Mouse (Mus musculus): Measurements from ENCODE around the gene Gprc5c. TPM values are rescaled to one million over a fixed set of nuclear protein-coding genes. Genes with fewer than 3 reads are reported as not detected.

Gprc5c gene
- total RNA-seq, 4 experiments from 2014 or later = 7.3 to 9.6 (median 9.1) TPM

DNA sequence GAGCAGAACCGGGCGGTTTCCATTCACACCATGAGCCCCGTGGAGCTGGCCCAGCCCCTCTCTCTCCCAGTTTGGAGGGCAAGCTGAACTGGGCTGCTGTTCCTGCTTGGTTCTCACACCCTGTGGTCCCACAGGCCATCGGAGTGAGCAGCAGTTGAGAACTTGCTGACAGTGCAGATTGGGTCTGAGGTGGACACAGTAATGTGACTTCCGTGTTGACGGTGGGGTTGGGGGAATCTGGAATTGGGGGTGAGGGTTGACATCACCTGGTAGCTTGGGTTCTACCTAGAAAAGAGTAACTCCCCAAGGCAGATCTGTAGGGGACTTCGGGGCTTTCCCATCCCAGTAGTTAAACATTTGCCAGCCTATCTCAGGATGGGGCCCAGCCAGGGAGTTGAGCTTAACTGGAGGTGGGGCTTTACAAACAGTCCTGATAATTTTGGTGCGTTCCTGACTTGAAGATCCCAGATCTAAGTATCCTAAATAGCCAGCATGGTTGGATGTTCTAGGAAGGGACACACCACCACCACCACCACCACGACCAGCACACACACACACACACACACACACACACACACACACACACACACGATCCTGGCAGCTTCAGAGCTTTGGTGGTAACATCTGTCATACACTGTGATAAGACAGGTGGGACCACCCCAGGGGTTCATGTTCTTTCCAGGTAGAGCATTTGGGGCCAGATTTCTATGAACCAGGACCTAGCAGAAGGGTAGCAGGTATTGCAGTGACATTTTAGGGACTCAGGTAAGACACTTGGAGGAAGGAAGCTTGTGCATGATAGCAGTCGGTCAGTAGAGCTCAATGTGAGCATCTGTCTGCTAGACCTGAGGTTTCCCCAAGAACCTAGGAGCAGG is 16.6 kb downstream of the Gprc5c start:
- no peak for DNase-seq (ENCODE audit: low spot score)

DNA sequence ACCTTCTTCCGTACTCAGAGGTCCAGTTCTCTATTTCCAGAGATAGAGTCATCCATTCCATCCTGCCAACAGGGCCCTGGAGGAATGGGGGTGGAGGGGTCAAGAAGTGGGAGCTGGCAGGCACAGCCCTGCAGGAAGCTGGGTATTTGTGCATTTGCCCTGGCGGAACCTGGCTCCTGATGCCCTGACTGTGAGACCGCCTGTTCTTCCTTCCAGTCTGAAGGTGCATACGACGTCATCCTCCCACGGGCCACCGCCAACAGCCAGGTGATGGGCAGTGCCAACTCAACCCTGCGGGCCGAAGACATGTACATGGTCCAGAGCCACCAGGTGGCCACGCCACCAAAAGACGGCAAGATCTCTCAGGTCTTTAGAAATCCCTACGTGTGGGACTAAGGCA is 17.3 kb downstream of the Gprc5c start:
- no peak for DNase-seq (ENCODE audit: low spot score)

DNA sequence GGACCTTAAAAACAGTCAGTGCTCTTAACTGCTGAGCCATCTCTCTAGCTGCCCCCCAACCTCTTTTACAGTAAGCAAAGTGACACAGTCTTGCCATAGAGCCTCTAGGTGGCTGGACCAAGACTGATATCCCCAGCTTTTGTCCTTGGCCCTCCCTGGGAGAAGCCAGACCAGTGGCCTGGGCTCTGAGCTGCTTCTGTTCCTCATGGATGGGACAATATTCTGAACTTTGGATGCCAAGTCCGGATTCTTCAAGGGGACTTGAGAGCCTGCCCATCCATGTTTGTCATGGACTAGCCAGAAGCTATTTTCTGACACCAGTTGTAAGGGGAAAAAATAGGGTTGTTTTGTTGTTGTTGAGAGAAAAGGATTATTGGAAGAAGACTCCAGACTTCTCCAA is 18.8 kb downstream of the Gprc5c start:
- DNase-seq (ENCODE audit: low spot score) = no peak

DNA sequence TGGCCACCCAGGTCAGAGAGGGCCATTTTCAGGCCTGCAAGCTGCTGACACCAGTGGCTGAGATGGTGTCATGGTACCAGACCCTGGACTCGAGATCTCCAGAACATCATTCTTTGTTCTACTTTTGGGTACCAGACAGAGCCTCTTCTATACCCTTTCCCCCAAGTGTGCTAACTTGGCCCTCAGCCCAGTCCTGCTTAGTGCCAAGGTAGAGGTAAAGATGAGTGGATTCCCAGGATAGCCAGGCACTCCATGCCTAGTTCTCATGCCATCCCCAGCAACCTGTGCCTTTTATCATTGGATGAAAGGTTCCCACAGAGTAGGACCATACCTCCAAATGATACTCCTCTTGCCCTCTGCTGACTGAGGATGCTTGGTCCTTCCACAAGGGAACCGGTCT is 20.6 kb downstream of the Gprc5c start:
- no peak for DNase-seq (ENCODE audit: low spot score)

DNA sequence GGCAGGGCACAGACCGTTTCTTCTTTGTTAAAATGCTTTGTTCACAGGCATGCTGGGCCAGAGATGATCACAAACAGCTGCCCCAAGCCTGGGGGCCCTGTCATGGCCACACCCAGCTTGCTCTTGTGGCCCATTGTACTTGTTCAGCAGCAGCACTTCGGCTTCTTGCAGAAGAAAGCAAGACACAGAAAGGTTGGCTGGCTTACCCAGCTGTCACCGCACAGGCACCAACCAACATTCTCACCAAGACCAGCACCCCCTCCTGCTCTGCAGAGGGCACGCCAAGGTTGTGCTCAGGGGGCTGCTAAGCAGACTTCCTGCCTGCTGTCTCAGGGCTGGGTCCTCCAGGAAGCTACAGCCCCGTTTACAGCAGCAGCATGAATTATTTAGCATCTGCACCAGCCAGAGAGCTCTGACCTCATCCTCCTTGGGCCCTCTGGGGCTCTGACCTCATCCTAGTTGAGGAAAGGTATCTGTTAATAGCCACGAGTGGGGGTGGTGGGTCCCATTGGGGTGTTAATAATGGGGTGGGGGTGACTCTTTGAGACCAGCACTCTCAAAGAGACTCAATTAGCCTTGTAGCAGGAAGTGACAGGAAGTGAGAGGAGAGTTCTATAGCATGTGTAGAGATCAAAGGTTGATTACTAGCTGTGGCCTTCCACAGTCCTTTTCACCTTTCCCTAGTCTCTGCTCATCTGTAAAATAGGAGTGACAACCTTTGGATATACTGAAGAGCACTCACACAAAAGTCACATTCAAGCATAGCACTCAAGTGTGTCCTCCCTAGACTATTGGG is 22.3 kb downstream of the Gprc5c start:
- DNase-seq (ENCODE audit: low spot score) = no peak

DNA sequence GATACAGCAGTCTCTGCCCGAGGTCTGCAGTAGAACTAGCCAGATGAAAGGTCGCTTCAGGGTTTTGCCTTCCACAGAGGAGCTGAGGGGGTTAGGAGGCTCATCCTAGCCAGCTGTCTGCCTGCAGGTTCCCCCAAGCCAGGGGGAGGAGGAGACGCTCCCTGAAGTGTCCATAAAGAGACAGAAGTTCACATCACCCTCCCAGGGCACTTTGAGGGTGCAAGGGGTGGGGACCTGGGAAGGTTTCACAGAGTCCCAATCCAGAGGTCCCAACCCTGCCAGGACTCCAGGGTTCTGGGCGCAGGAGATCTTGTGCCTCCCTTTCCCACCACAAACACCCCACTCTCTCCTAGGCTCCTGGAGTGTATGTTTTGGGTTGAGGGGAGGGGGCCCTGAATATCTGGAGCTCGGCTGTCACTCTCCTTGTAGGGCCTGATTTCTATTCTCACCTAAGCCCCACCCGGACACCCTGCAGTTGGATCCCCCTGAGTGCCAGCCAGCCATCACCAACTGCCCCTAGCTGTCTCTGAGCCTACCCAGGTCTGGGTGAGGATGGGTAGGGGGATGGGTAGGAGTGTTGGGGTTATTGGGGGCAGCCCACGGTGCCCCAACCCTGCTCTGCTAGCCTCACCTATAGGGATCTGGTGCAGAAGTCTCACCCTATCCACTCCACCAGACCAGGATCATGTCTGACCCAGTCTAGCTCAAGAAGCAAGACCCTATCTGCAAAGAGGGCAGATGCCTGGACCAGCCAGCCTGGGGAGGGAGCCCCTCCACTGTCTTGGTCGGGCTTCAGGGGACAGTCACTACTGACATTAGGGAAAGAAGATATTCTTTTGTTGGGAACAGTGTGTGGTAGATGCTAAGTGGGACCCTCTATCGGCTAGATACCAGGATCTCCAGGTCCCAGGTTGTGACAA is 23.5 kb downstream of the Gprc5c start:
- DNase-seq (ENCODE audit: low spot score) = no peak

DNA sequence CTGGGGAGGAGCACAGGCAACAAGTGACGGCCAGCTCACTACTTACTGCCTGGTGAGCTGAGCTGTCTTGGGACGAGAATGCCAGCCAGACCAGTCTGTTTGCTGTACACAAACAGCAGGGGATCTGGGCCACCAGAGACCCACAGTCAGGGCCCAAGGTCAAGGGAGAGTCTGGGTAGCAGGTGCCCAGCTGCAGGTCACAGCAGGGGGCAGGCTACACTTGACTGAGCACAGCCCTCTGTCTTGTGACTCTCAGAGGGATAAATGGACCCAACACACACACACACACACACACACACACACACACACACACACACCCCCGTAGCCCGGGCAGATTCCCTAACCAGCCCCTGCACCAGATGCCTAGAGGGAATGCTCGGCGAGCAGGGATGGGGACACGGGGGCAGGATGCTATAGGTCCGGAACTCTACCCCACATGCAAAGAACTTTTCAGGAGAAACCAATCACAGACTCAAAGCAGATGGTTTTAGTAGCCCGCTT is 24.4 kb downstream of the Gprc5c start:
- DNase-seq (ENCODE audit: low spot score) = no peak

DNA sequence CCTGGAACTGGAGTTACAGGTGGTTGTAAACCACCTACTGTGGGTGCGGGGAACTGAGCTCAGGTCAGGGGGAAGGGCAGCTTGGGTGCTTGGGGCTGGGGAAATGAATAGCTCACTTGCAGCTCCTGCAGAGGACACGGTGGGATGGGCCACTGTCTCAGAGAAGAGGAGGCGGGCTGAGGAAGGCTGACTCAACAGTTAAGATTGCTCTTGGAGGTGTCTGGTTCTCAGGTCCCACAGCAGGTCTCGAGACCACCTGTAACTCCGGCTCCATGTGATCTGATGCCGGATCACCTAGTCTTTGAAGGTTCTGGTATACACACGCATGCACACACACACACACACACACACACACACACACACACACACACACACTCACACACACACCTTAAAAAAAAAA is 25.2 kb downstream of the Gprc5c start:
- no peak for DNase-seq (ENCODE audit: low spot score)

DNA sequence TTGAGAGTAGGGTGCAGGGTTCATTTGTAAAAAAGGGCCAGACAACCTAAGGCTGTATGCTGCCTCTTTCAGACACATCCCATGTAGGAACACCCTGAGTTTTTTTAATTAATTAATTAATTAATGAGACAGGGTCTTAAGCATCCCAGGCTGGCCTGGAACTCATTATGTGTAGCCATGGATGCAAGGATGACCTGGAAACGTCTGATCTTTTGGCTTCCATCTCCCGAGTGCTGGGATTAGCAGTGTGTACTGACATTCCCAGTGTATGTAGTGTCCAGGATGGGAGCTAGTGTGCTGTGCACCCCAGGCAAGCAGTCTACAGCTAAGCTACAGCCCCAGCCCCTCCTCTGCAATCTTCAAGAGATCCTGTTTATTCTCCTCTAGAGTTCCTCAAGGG is 25.7 kb downstream of the Gprc5c start:
- no peak for DNase-seq (ENCODE audit: low spot score)

DNA sequence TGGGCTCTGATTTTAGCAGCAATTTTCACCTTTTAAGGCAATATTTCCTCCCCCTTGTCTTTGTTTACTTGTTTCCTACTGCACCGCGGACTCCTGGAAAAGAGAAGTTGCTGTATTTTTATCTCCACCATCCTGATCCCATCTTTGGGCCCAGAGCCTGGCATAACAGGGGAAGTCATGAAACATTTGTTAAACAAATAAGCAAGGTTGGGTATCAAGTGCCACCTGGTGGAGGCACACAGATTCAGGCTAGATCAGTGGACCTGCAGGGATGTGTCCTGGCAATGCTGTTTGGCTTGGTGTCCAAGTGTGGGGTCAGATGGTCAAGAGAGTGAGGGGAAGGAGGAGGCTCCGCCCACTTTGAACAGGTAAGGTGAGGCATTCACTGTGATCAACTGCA is 26.2 kb downstream of the Gprc5c start:
- DNase-seq (ENCODE audit: low spot score) = no peak

DNA sequence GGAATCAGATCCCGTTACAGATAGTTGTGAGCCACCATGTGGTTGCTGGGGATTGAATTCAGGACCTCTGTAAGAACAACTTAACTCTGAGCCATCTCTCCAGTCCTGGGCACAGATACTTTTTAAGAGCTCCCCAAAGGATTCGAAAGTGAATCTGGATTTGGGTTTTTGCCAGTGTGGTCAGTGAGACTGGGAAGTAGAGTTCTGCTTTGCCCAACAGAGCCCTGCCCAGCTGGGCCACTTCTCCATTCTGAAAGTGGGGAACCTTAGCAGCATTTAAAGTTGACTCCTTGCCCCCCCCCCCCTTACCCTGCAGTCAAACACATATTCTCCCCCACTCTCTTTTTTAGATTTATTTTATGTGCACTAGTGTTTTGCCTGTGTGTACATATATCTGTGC is 28.7 kb downstream of the Gprc5c start:
- DNase-seq (ENCODE audit: low spot score) = peak; percentile 42

DNA sequence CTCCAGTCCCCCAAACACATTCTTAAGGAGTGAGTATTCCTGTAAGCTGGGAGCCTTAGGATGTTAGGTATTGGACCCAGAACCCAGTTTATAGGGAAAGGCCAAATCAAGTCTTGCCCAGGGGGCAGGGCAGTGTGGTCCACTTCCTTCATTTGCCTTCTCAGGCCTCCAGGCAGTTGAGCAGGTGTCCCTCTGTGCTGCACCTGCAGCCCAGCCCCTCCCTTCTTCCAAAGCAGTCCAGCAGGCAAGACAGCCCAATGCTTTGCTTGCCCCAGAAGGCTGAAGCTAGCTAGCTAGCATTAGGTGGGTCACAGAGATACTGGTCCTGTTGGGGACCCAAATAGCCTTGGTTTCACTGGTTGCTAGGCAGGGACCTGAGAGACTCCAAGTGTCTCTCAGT is 29.2 kb downstream of the Gprc5c start:
- DNase-seq (ENCODE audit: low spot score) = no peak

DNA sequence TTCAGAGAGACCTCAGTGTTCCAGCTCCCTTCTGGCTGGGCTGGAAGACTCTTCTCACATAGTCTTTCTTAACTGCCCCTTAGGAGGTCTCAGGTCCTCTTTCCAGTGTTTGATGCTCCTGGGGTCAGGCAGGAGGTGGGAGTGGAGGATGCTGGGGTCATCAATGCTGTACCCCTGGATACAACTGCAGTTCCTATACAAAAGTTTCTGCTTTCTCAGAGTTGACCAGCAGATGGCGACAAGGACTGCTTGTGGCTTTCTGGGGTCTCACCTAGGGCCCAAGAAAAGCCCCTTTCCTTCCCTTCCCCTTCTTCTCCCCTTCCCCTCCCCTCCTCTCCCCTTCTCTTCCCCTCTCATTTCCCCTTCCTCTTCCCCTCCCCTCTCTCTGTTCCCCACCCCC is 29.6 kb downstream of the Gprc5c start:
- DNase-seq (ENCODE audit: low spot score) = no peak

DNA sequence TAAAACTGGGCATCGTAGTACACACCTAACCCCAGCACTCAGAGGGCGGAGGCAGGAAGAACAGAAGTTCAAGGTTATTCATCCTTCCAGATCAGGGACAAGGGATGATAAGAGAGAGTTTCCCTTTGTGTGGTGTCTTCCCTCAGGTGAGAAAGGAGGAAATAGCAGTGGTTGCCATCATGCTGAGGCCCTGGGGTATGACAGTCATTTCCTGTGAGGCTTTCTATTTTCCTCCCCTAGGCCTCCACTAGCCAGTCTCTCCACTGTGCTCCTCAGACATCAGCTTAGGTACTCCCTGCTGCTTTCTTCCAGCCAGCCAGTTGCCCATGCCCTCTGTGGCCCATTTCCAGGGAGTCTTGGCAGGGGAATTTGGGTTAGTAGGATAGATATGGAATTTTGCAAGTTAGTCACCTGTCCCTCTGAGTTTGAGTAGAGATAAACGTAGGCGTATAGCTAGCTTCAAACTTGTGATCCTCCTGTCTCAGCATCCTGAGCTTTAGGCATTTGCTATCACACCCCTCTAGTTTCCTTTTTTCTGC is 32.4 kb downstream of the Gprc5c start:
- no peak for DNase-seq (ENCODE audit: low spot score)

DNA sequence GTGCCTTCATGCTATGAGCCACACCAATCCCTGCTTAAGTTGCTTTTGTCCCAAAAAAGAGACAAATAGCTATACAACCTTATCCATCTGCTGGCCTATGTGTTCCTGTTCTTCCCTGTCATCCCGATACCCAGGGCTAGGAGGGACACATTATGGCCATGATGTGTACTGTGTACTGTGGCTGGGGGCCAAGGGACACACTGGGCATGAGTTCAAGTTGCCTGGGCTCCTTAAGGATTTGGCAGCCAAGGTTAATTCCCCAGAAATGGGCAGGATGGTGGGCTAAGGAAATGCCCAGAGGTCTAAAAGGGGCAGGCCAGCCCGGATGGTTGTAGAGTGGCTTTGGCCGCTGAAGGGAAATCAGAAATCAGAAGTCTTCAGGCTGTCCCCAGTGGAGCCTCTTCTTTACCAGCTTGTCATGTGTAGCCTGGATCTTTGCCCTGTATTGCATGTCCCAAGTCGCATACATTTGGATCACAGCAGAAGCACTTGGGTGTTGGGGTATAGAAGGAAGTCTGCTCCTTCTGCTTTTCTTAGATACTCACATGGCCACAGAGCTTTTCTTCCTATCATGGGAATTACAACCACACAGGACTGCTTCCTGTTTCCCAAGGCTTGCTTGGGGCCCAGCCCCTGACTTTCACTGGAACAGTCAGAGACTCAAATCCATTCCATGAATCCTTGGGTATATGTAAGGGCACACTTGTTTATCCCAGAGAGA is 33.6 kb downstream of the Gprc5c start:
- peak; percentile 44 for DNase-seq (ENCODE audit: low spot score)

DNA sequence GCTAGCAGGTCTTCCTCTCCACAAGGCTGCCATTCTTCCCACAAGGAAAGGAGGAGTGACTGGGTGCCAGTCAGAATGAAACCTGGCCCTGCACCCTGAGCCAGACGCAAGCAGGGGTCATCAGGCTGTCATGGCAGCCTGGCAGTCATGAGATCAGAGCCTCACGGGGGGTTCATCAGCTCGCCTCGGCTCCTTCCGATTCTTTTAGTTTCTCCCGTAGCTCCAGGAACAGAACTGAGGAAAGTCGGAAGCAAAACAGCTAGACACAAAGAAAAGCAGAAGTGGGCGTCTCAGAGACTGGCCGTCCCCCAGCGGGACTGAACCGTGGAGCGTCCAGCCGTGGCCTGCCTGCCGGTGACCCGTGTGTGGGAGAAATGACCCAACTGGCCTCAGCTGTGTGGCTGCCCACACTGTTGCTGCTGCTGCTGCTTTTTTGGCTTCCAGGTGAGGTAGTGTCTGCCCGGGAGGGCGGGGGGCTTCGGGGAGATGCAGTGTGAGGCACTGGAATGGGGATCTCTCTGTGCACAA is 39.1 kb downstream of the Gprc5c start, which contains the start of gene Cd300a:
Gene Cd300a (plus strand): TSS at position 51 of the 528 bp plus-strand sequence.
- no peak for DNase-seq (ENCODE audit: low spot score)

DNA sequence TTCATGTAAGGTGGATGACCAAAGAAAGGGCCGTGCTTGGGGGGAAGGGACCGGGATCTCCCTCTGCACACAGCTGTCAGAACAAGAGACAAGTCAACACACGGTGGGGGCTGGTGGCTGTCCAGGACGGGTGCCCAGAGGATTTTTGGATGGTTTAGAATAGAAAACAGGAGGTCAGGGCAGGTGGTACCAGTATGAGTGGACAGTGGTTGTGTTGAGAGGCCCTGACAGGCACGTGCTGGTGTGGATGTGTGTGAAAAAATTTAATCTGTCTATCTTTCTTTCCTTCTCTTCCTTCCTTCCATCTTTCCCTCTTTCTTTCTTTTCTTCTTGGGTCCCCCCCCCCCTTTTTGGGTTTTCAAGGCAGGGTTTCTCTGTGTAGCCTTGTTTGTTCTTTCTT is 39.6 kb downstream of the Gprc5c start:
- DNase-seq (ENCODE audit: low spot score) = no peak

DNA sequence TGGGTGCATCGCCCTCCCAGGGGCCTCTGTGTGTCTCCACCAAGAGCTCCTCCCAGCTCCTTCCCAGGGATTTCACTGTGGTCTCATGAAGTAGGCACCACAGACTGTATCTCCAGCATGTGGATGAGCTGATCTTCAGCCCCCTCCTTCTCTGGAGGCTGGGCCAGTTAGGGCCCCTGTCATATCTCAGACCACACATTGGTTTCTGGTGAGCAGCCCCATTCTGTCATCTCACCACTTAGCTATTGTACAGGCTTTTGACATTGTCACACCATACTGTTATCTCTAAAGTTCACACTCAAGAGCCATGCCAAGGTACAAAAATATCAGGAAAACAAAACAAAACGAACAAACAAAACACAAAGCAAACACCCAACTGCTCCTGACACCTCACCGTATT is 45.1 kb downstream of the Gprc5c start:
- DNase-seq (ENCODE audit: low spot score) = no peak

DNA sequence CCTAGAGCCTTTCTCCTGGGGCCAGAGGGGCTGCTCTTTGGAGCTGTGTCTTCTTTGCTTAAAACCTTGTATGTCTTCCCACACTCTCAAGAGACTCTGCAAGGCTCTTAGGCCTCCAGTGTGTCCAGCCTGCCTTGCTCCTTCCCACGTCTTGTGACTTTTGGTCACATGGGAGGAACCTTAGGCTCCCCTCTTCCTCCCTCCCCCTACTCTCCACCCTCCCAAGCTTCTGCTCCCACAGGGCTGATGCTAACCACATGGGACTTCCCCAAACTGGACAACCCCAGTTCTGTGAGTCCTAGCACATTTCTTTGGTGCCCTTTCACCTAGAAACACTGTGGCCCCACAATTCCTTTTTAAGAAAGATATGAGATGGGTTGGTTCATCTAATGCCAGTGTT is 47.1 kb downstream of the Gprc5c start:
- DNase-seq (ENCODE audit: low spot score) = peak; percentile 65

DNA sequence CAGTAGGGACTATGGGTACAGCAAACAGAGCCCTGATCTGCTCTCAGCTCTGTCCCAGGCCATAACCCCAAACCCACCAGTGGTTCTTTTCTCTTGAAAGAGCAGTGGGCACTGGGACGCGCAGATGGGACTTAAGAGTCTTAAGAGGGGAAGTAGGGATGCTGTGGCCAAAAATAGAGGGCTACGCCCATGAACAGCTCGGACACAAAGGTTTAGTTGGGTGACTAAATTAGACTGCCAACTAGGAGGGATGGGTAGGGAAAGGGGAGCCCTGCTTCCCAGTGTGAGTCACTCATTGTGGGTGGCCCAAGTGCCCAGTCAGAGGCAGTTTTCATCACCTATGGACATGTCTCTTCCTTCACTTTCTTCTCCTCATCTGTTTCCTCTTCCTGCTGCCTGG is 52.3 kb downstream of the Gprc5c start:
- DNase-seq (ENCODE audit: low spot score) = no peak

All from heart, adult 8-10 months (tissue).